Mouse (Mus musculus): ENCODE data around the gene Serpina3f. TPM values are rescaled to one million over a fixed set of nuclear protein-coding genes. Genes with fewer than 3 reads are reported as not detected.

Serpina3f gene
- total RNA-seq (2012; rRNA removed) (not detected in 2 replicates), polyA plus RNA-seq (2012; ENCODE audit: insufficient read depth in 1 of 2, insufficient read length in 2 of 2, low read depth in 1 of 2, low replicate concordance in 2 of 2, missing spikeins in 1 of 2) (not detected)

GRCm38 (mm10) chr12:104214445-104214753 is at the start of gene Serpina3f:
Gene Serpina3f, plus strand, starts transcription at chr12:104214544.
- Histone ChIP-seq H3K9me3 (replicated peaks; ENCODE audit: insufficient read depth, low read length) (no peaks in the 10 kb centered on the region; the same call in 1 of the 2 replicates), H3K4me3 (ENCODE audit: control insufficient read depth in 1 of 2, insufficient read depth in 1 of 2, low read depth in 2 of 2, low read length in 2 of 2) (no peak within 1 kb of the TSS), H3K36me3 (ENCODE audit: control insufficient read depth in 1 of 2, insufficient read depth in 2 of 2, low read length in 2 of 2) (no peaks in the 10 kb centered on the region)

GRCm38 (mm10) chr12:104174747-104175146 is 39.6 kb upstream of the Serpina3f start:
- Histone ChIP-seq H3K4me3 (ENCODE audit: control insufficient read depth in 1 of 2, insufficient read depth in 1 of 2, low read depth in 2 of 2, low read length in 2 of 2) (no peak overlapping the region), H3K9ac (ENCODE audit: control insufficient read depth, low read depth, low read length, poor library complexity, severe bottlenecking) (no peak overlapping the region), H3K27ac (ENCODE audit: control insufficient read depth, low read depth, low read length) (no peak overlapping the region), H3K27me3 (ENCODE audit: control insufficient read depth in 1 of 2, insufficient read depth in 2 of 2, low read length in 2 of 2) (no peaks in the 10 kb centered on the region), H3K9me3 (replicated peaks; ENCODE audit: insufficient read depth, low read length) (no peaks in the 10 kb centered on the region), H3K36me3 (ENCODE audit: control insufficient read depth in 1 of 2, insufficient read depth in 2 of 2, low read length in 2 of 2) (no peaks in the 10 kb centered on the region), H3K79me2 (ENCODE audit: control insufficient read depth, insufficient read depth, low read length, poor library complexity) (no peaks in the 10 kb centered on the region), H3K4me1 (ENCODE audit: control insufficient read depth in 1 of 2, insufficient read depth in 2 of 2, low read length in 2 of 2) (no peaks in the 10 kb centered on the region)
- no peak for TF ChIP-seq ZMIZ1 (IDR thresholded peaks at IDR 0.05; ENCODE audit: low read depth, low read length)
- TF ChIP-seq NRF1 (IDR thresholded peaks at IDR 0.05; ENCODE audit: insufficient read depth, low read depth, low read length, poor library complexity, severe bottlenecking), result no peak
- TF ChIP-seq MYC (IDR thresholded peaks at IDR 0.05; ENCODE audit: low read depth, low read length), result no peak
- TF ChIP-seq HCFC1 (IDR thresholded peaks at IDR 0.05; ENCODE audit: low read depth, low read length), result no peak
- TF ChIP-seq USF2 (IDR thresholded peaks at IDR 0.05; ENCODE audit: borderline replicate concordance in 1 of 2, insufficient read depth in 1 of 2, low read depth in 1 of 2, low read length in 2 of 2), result no peak
- TF ChIP-seq MXI1 (IDR thresholded peaks at IDR 0.05; ENCODE audit: low read depth, low read length), result no peak
- no peak for TF ChIP-seq TAL1 (IDR thresholded peaks at IDR 0.05; ENCODE audit: low read length)
- TF ChIP-seq GATA1 (IDR thresholded peaks at IDR 0.05; ENCODE audit: low read depth, low read length), result no peak
- no peak for DNase-seq (ENCODE audit: low read depth, low spot score)

More at GRCm38 (mm10) chr12:104214445-104214753, at the start of gene Serpina3f:
- no peaks in the 10 kb centered on the region for H3K4me1 ChIP-seq (ENCODE audit: control insufficient read depth in 1 of 2, insufficient read depth in 2 of 2, low read length in 2 of 2)
- H3K9ac ChIP-seq (ENCODE audit: control insufficient read depth, low read depth, low read length, poor library complexity, severe bottlenecking), result no peak within 1 kb of the TSS
- H3K79me2 ChIP-seq (ENCODE audit: control insufficient read depth, insufficient read depth, low read length, poor library complexity), result no peaks in the 10 kb centered on the region
- DNase-seq (ENCODE audit: low read depth, low spot score), result no peak
- H3K27me3 ChIP-seq (ENCODE audit: control insufficient read depth in 1 of 2, insufficient read depth in 2 of 2, low read length in 2 of 2), result no peaks in the 10 kb centered on the region
- TF ChIP-seq RAD21 (IDR thresholded peaks at IDR 0.05; ENCODE audit: low read depth, low read length) (no peak), USF2 (IDR thresholded peaks at IDR 0.05; ENCODE audit: borderline replicate concordance in 1 of 2, insufficient read depth in 1 of 2, low read depth in 1 of 2, low read length in 2 of 2) (no peak), ETS1 (IDR thresholded peaks at IDR 0.05; ENCODE audit: low read depth, low read length) (no peak), CHD1 (IDR thresholded peaks at IDR 0.05; ENCODE audit: low read depth, low read length) (no peak)
- no peak within 1 kb of the TSS for H3K27ac ChIP-seq (ENCODE audit: control insufficient read depth, low read depth, low read length)

- Histone ChIP-seq H3K27ac (ENCODE audit: control insufficient read depth, low read depth, low read length) (no peak overlapping the region), H3K79me2 (ENCODE audit: control insufficient read depth, insufficient read depth, low read length, poor library complexity) (no peaks in the 10 kb centered on the region), H3K27me3 (ENCODE audit: control insufficient read depth in 1 of 2, insufficient read depth in 2 of 2, low read length in 2 of 2) (no peaks in the 10 kb centered on the region), H3K9ac (ENCODE audit: control insufficient read depth, low read depth, low read length, poor library complexity, severe bottlenecking) (no peak overlapping the region), H3K4me3 (ENCODE audit: control insufficient read depth in 1 of 2, insufficient read depth in 1 of 2, low read depth in 2 of 2, low read length in 2 of 2) (no peak overlapping the region), H3K9me3 (replicated peaks; ENCODE audit: insufficient read depth, low read length) (no peaks in the 10 kb centered on the region), H3K4me1 (ENCODE audit: control insufficient read depth in 1 of 2, insufficient read depth in 2 of 2, low read length in 2 of 2) (no peaks in the 10 kb centered on the region), H3K36me3 (ENCODE audit: control insufficient read depth in 1 of 2, insufficient read depth in 2 of 2, low read length in 2 of 2) (no peaks in the 10 kb centered on the region)
- no peak for DNase-seq (ENCODE audit: low read depth, low spot score)
- TF ChIP-seq BHLHE40 (IDR thresholded peaks at IDR 0.05; ENCODE audit: borderline replicate concordance, low read depth, low read length), result no peak
- TF ChIP-seq CHD2 (IDR thresholded peaks at IDR 0.05; ENCODE audit: low read length), result no peak
- no peak for TF ChIP-seq MAX (IDR thresholded peaks at IDR 0.05; ENCODE audit: low read length)
- TF ChIP-seq HCFC1 (IDR thresholded peaks at IDR 0.05; ENCODE audit: low read depth, low read length), result no peak
- TF ChIP-seq POLR2AphosphoS2 (IDR thresholded peaks at IDR 0.05; ENCODE audit: low read length), result no peak
- no peak for TF ChIP-seq ZNF384 (IDR thresholded peaks at IDR 0.05; ENCODE audit: low read depth, low read length)
Measured at GRCm38 (mm10) chr12:104175636-104176035, 38.7 kb upstream of the Serpina3f start.

All from MEL (cell line).